Mouse (Mus musculus): ENCODE results near the gene Fancf. TPM values are rescaled to one million over a fixed set of nuclear protein-coding genes. Genes with fewer than 3 reads are reported as not detected.

Fancf gene
- total and polyA plus RNA-seq, 3 experiments: 3.7 to 6.2 (median 3.8) TPM

- Histone ChIP-seq H3K27ac (ENCODE audit: insufficient read depth, low read depth) (no peak overlapping the region), H3K36me3 (replicated peaks in 1 of 2; ENCODE audit: control insufficient read depth in 1 of 2, insufficient read depth in 1 of 2, low read length in 1 of 2) (no peaks in the 10 kb centered on the region), H3K27me3 (replicated peaks) (no peaks in the 10 kb centered on the region), H3K4me3 (replicated peaks in 1 of 3; ENCODE audit: low read depth in 2 of 3, low read length in 2 of 3, poor library complexity in 1 of 3) (no peak overlapping the region), H3K4me1 (ENCODE audit: control insufficient read depth in 1 of 2, insufficient read depth in 2 of 2) (no peaks in the 10 kb centered on the region), H3K9me3 (replicated peaks; ENCODE audit: low read length) (peaks cover 3% of the 10 kb centered on the region), H3K79me2 (replicated peaks; ENCODE audit: control insufficient read depth, extremely low read depth, insufficient read depth, poor library complexity, severe bottlenecking) (no peaks in the 10 kb centered on the region), H3K4me2 (ENCODE audit: insufficient read depth, low read depth, poor library complexity, severe bottlenecking) (no peak overlapping the region), H3K9ac (ENCODE audit: insufficient read depth, low read depth) (no peak overlapping the region)
- no peak for TF ChIP-seq POLR2AphosphoS2 (IDR thresholded peaks at IDR 0.05; ENCODE audit: low read depth, low read length)
- TF ChIP-seq MYC (IDR thresholded peaks at IDR 0.05; ENCODE audit: low read depth, low read length): no peak
- no peak for TF ChIP-seq NELFE (IDR thresholded peaks at IDR 0.05; ENCODE audit: low read depth, low read length)
- TF ChIP-seq ZKSCAN1 (IDR thresholded peaks at IDR 0.05; ENCODE audit: borderline replicate concordance, low read depth, low read length): no peak
- no peak for TF ChIP-seq CHD2 (IDR thresholded peaks at IDR 0.05; ENCODE audit: low read length)
- no peak for TF ChIP-seq CHD1 (IDR thresholded peaks at IDR 0.05; ENCODE audit: low read depth, low read length)
- no peak for TF ChIP-seq USF2 (conservative IDR thresholded peaks at IDR 0.05; ENCODE audit: low read depth, low read length)
- in situ Hi-C loops (cut with MboI; ENCODE audit: low pct_ligation_motif_present, low pct_unique_long_range_greater_than_20kb, low sequenced_read_pairs): no loop called here
- no peak for DNase-seq (ENCODE audit: extremely low read depth)
- dilution Hi-C loops (cut with MboI; ENCODE audit: extremely low pct_ligation_motif_present, extremely low pct_unique_long_range_greater_than_20kb, low sequenced_read_pairs): no loop called here
Measured at GRCm38 (mm10) chr7:51819891-51820290, 42.2 kb downstream of the Fancf start.

DNA sequence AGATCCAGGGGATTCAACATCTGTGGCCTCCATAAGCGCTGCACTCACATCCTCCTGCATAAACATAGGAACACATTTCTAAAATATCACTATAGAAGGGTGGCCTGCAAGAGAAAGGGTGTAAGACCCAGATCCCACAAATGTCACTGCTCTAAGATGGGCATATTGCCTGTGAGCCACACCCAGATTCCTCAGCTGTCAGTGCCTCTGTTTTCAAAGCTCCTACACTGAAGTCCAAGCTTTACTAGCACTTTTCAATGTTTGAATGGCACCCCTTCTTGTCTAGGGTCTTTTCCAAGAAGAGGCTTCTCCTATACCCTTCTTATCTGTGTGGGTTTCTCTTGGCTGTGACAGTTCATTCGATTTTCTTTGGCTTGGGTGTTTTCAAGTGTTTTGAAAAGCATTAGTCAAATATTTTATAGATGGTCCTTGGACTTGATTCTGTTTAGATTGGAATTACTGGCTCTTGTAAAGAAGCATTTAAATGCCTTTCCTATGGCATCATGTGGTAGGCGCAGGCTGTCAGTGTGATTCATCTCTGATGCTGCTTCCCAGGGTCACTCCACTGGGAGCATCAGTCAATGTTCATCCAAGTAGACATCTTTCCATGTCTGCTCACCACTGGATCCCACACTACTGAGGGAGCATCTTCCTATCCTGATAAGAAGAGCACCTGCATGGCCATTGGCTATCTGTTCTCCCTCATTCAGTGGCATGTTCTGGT, 43.7 kb downstream of the Fancf start:
- in situ Hi-C loops (cut with MboI; ENCODE audit: low pct_ligation_motif_present, low pct_unique_long_range_greater_than_20kb, low sequenced_read_pairs): no loop called here
- no peak overlapping the region for H3K27ac ChIP-seq (ENCODE audit: insufficient read depth, low read depth)
- H3K4me1 ChIP-seq (ENCODE audit: control insufficient read depth in 1 of 2, insufficient read depth in 2 of 2): no peaks in the 10 kb centered on the region
- no peak overlapping the region for H3K9ac ChIP-seq (ENCODE audit: insufficient read depth, low read depth)
- TF ChIP-seq JUND (conservative IDR thresholded peaks at IDR 0.05; ENCODE audit: low read depth, low read length): no peak
- no peak for TF ChIP-seq UBTF (IDR thresholded peaks at IDR 0.05; ENCODE audit: low read depth, low read length)
- no peak for TF ChIP-seq ZNF384 (IDR thresholded peaks at IDR 0.05; ENCODE audit: low read depth, low read length)
- TF ChIP-seq JUN (IDR thresholded peaks at IDR 0.05; ENCODE audit: insufficient read depth, low read depth, low read length): no peak
- no peak for TF ChIP-seq MYC (IDR thresholded peaks at IDR 0.05; ENCODE audit: low read depth, low read length)
- TF ChIP-seq E2F4 (IDR thresholded peaks at IDR 0.05; ENCODE audit: insufficient replicate concordance, low read depth, low read length): no peak
- no peak for TF ChIP-seq SMC3 (IDR thresholded peaks at IDR 0.05; ENCODE audit: low read depth, low read length)
- no peak for TF ChIP-seq CHD1 (IDR thresholded peaks at IDR 0.05; ENCODE audit: low read depth, low read length)
- TF ChIP-seq IRF4 (IDR thresholded peaks at IDR 0.05; ENCODE audit: low read depth, low read length): no peak
- TF ChIP-seq USF1 (IDR thresholded peaks at IDR 0.05; ENCODE audit: low read depth, low read length): no peak
- TF ChIP-seq CHD2 (IDR thresholded peaks at IDR 0.05; ENCODE audit: low read length): no peak
- no peak overlapping the region for H3K4me3 ChIP-seq (replicated peaks in 1 of 3; ENCODE audit: low read depth in 2 of 3, low read length in 2 of 3, poor library complexity in 1 of 3)
- peaks cover 3% of the 10 kb centered on the region for H3K9me3 ChIP-seq (replicated peaks; ENCODE audit: low read length)
- H3K36me3 ChIP-seq (replicated peaks in 1 of 2; ENCODE audit: control insufficient read depth in 1 of 2, insufficient read depth in 1 of 2, low read length in 1 of 2): no peaks in the 10 kb centered on the region
- no peak overlapping the region for H3K4me2 ChIP-seq (ENCODE audit: insufficient read depth, low read depth, poor library complexity, severe bottlenecking)
- H3K27me3 ChIP-seq (replicated peaks): no peaks in the 10 kb centered on the region
- DNase-seq (ENCODE audit: extremely low read depth): no peak
- H3K79me2 ChIP-seq (replicated peaks; ENCODE audit: control insufficient read depth, extremely low read depth, insufficient read depth, poor library complexity, severe bottlenecking): no peaks in the 10 kb centered on the region
- dilution Hi-C loops (cut with MboI; ENCODE audit: extremely low pct_ligation_motif_present, extremely low pct_unique_long_range_greater_than_20kb, low sequenced_read_pairs): no loop called here

Data from CH12.LX (cell line).